Mouse (Mus musculus): Measurements from ENCODE around the gene Hnrnpab.

The Hnrnpab gene

GRCm38 (mm10) chr11:51605602-51606446 lies 823 bp downstream of the Hnrnpab start:
- DNase-seq (ENCODE audit: low spot score) = peak; percentile 84

- DNase-seq (ENCODE audit: low spot score) = no peak
Observed at GRCm38 (mm10) chr11:51602253-51602652, 4.4 kb downstream of the Hnrnpab start.

- no peak for DNase-seq (ENCODE audit: low spot score)
Observed at GRCm38 (mm10) chr11:51597553-51597952, 9.1 kb downstream of the Hnrnpab start.

- DNase-seq (ENCODE audit: low spot score) = no peak
Observed at GRCm38 (mm10) chr11:51595459-51596083, 11.1 kb downstream of the Hnrnpab start.

- DNase-seq (ENCODE audit: low spot score) = no peak
Observed at GRCm38 (mm10) chr11:51594715-51595350, 11.8 kb downstream of the Hnrnpab start.

- DNase-seq (ENCODE audit: low spot score) = no peak
Observed at GRCm38 (mm10) chr11:51593849-51594248, 12.8 kb downstream of the Hnrnpab start.

- DNase-seq (ENCODE audit: low spot score) = no peak
Observed at GRCm38 (mm10) chr11:51593368-51593767, 13.3 kb downstream of the Hnrnpab start.

GRCm38 (mm10) chr11:51591915-51592314 lies 14.7 kb downstream of the Hnrnpab start:
- DNase-seq (ENCODE audit: low spot score) = no peak

- DNase-seq (ENCODE audit: low spot score) = no peak
Observed at GRCm38 (mm10) chr11:51591168-51591567, 15.5 kb downstream of the Hnrnpab start.

GRCm38 (mm10) chr11:51590002-51590401 lies 16.6 kb downstream of the Hnrnpab start:
- no peak for DNase-seq (ENCODE audit: low spot score)

- no peak for DNase-seq (ENCODE audit: low spot score)
Observed at GRCm38 (mm10) chr11:51588833-51589232, 17.8 kb downstream of the Hnrnpab start.

- DNase-seq (ENCODE audit: low spot score) = no peak
Observed at GRCm38 (mm10) chr11:51587059-51587458, 19.6 kb downstream of the Hnrnpab start.

- no peak for DNase-seq (ENCODE audit: low spot score)
Observed at GRCm38 (mm10) chr11:51586411-51586810, 20.2 kb downstream of the Hnrnpab start.

- DNase-seq (ENCODE audit: low spot score) = no peak
Observed at GRCm38 (mm10) chr11:51585608-51586252, 20.9 kb downstream of the Hnrnpab start.

GRCm38 (mm10) chr11:51584431-51585248 lies 22.0 kb downstream of the Hnrnpab start, which contains the start of gene Phykpl:
Gene Phykpl, plus strand, starts transcription at chr11:51584757.
- peak; percentile 99 for DNase-seq (ENCODE audit: low spot score)

- no peak for DNase-seq (ENCODE audit: low spot score)
Observed at GRCm38 (mm10) chr11:51584057-51584430, 22.6 kb downstream of the Hnrnpab start.

GRCm38 (mm10) chr11:51582713-51583112 lies 23.9 kb downstream of the Hnrnpab start:
- DNase-seq (ENCODE audit: low spot score) = peak; percentile 72

GRCm38 (mm10) chr11:51579024-51579423 lies 27.6 kb downstream of the Hnrnpab start:
- DNase-seq (ENCODE audit: low spot score) = no peak

- no peak for DNase-seq (ENCODE audit: low spot score)
Observed at GRCm38 (mm10) chr11:51577587-51577986, 29.1 kb downstream of the Hnrnpab start.

GRCm38 (mm10) chr11:51576454-51576853 lies 30.2 kb downstream of the Hnrnpab start:
- DNase-seq (ENCODE audit: low spot score) = no peak

- no peak for DNase-seq (ENCODE audit: low spot score)
Observed at GRCm38 (mm10) chr11:51568801-51569200, 37.8 kb downstream of the Hnrnpab start.
